Mouse (Mus musculus) heart, postnatal 0 days (tissue): ENCODE data around the gene Wfdc3.

ENCODE experiments used
- CTCF ChIP-seq: IDR thresholded peaks from 2 replicates; pipeline ENCODE4 v1.5.1; 2016; ENCODE audit warnings: antibody characterized with exemption, control low read depth, low read depth
- EP300 ChIP-seq: IDR thresholded peaks from 2 replicates; pipeline ENCODE4 v1.6.1; 2016; ENCODE audit warnings: antibody characterized with exemption, low read depth

GRCm38 (mm10) chr2:164758692-164759091, 13.0 kb upstream of the Wfdc3 start:
- TF ChIP-seq CTCF (no peak), EP300 (no peak)
